Mouse (Mus musculus): ENCODE results near the gene Gpr26.

Gene Gpr26

DNA sequence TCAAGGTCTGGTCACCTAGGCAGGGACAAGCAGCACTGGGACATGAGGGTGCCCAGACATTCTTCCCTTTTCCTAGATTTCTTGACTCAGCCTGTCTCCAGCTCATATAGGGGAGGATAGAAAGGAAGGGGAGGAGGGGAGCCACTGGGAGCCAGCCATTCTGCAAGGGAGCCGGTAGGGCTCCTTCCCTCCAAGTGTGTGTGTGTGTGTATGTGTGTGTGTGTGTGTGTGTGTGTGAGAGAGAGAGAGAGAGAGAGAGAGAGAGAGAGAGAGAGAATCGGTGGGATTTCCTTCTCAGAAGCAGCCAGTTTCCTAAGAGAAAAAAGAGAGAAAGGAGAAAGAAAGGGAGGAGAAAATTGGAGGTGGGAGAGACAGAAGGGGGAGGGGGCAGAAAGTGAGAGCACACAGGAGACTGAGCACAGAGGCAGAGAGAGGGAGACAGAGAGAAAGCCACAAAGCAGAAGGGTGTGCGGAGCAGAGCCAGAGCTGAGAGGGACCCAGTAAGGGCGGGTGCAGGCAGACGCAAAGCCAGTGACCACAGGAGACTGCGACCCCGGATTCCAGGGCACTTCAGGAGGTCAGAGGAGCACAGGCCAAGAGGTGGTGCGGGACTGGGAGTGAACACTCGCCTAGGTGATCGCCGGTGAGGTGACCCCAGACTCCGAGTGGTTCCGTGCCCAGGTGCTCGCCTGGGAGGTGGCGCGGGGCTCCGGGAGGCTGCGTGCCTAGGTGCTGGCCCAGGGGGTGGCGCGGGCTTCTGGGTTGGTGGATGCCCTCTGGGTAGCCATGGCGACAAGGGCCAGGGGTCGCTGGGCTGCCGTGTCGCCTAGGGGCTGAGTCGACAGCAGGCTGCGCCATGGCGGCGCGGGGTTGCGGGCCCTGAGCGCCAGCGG is at the start of gene Gpr26:
Gpr26 (plus strand) TSS at position 438 of the 893 bp plus-strand sequence.
- DNase-seq (ENCODE audit: low spot score in 2 of 2) = peak in 1 of 2 experiments; percentile 58

DNA sequence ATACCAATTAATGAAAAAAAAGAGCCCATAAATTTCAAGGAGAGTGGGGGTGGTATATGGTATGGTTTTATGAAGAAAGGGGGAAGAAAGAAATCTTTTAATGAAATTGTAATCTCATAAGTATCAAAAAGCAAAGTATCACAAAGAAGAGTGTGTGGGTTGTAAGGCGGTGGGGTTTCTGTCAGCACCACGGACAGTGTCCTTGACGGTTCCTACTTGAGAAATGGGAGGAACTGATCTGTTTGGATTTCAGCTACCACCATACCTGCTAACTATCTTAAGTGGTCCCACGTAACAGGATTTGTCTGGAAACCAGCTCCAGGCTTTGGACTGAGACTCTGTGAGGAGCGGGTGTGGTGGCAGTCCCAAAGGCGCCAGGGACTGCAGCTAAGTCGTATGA is 48.9 kb upstream of the Gpr26 start:
- DNase-seq (ENCODE audit: low spot score in 2 of 2) = no peak

DNA sequence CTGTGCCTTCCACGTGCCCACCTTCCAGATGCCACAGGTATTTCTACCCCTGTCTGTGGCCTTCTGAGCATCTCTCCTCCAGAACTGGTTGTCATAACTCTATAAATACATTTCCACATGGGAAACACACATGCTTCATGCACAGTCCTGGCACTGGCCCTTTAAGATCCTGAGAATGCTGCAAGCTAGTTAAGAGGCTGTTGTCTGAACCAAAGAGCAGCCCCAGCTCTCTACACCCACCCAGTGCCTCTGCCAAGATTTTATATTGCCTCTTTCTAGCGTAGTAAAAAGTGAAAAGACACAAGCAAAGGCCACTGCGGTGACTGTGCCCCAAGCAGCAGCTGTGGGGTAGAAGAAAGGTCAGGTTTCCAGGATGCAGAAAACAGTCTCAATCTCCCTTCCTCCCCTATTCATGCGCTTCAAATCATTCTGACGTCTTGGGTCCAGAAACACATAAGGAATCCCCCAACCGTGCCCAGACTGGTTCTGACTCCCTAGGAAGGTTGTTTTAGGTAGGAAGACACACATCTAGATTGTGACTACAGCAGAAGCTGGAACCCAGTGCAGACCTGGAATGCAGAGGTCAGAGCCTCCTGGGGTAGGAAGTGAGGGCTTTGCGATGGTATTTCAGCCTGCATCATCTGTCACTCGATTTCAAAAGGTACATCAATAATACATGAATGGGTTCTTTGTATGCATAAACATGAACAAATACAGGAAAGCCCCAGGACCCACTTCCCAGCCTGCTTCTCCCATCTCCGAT is 38.8 kb upstream of the Gpr26 start:
- DNase-seq (ENCODE audit: low spot score in 2 of 2) = no peak

DNA sequence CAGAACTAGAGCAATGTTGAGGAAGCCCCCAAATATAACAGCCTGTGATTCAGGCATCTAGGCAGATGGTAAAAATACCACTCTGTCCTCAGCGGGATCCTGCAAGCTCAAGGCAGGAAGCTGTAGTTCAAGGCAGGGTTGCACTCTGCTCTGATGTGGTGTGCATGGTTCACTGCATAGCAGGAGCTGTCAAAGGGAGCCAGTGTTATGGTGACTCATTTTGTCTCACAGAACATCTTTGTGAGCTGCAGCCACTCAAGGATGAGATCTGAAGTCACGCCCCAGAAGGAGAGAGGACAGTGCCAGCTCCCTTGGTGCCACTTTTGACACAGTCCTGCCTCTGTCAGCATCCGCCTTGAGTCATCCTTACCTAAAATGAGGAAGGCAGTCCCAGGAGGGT is 28.6 kb upstream of the Gpr26 start:
- DNase-seq (ENCODE audit: low spot score in 2 of 2) = no peak

- no peak for DNase-seq (ENCODE audit: low spot score in 2 of 2)
Measured at GRCm38 (mm10) chr7:131951131-131951530, 15.1 kb upstream of the Gpr26 start.

DNA sequence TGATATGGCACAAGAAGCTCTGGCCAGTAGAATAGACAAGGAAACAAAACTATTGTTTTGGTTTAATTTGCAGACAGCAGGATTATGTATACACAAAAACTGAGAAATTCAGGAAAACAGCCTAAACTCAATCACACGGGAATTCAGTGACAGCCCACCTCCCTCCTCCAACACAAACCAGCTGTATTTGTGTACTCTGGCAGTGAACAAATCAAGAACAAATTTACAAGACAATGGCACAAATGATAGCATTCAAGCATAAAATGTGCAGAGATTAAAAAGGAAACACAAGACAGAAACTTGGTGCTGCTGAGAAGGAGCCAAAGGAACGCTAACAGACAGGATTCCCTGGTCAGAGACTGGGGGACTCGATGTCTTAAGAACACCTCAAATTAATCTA is 12.9 kb upstream of the Gpr26 start:
- no peak for DNase-seq (ENCODE audit: low spot score in 2 of 2)

DNA sequence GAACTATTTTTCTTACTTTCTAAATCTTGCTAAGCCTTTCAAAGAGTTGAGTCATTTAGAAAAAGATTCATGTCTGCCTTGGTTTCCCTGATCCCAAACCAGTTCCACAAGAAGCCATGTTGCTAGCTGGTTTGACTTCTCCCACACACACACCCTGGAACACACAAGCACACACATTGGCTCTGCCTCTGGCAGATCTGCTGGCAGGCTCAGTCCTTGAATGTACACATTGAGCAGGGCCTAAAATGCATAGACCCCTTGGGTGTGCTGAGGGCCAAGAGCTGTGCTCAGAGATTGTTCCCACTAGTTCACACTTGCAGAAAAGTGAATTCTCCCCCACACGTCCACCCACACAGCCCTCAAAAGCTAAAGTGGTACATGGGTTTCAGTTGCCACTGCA is 7.6 kb upstream of the Gpr26 start:
- DNase-seq (ENCODE audit: low spot score in 2 of 2) = no peak

GRCm38 (mm10) chr7:131960551-131960950 is 5.7 kb upstream of the Gpr26 start:
- DNase-seq (ENCODE audit: low spot score in 2 of 2) = no peak

DNA sequence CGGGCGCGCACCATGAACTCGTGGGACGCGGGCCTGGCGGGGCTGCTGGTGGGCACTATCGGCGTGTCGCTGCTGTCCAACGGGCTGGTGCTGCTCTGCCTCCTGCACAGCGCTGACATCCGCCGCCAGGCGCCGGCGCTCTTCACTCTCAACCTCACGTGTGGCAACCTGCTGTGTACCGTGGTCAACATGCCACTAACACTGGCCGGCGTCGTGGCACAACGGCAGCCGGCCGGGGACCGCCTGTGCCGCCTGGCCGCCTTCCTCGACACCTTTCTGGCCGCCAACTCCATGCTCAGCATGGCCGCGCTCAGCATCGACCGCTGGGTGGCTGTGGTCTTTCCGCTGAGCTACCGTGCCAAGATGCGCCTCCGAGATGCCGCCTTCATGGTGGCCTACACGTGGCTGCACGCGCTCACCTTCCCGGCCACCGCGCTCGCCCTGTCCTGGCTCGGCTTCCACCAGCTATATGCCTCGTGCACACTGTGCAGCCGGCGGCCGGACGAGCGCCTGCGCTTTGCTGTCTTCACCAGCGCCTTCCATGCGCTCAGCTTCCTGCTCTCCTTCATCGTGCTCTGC is 745 bp downstream of the Gpr26 start:
- no peak for DNase-seq (ENCODE audit: low spot score in 2 of 2)

GRCm38 (mm10) chr7:131970255-131970654 is 4.0 kb downstream of the Gpr26 start:
- peak in 1 of 2 experiments; percentile 45 for DNase-seq (ENCODE audit: low spot score in 2 of 2)

- DNase-seq (ENCODE audit: low spot score in 2 of 2) = no peak
Measured at GRCm38 (mm10) chr7:131975867-131976266, 9.6 kb downstream of the Gpr26 start.

GRCm38 (mm10) chr7:131978609-131979008 is 12.3 kb downstream of the Gpr26 start:
- no peak for DNase-seq (ENCODE audit: low spot score in 2 of 2)

GRCm38 (mm10) chr7:131989056-131989455 is 22.8 kb downstream of the Gpr26 start:
- no peak for DNase-seq (ENCODE audit: low spot score in 2 of 2)

- no peak for DNase-seq (ENCODE audit: low spot score in 2 of 2)
Measured at GRCm38 (mm10) chr7:131992226-131992625, 26.0 kb downstream of the Gpr26 start.

GRCm38 (mm10) chr7:131992873-131993272 is 26.6 kb downstream of the Gpr26 start:
- DNase-seq (ENCODE audit: low spot score in 2 of 2) = no peak

DNA sequence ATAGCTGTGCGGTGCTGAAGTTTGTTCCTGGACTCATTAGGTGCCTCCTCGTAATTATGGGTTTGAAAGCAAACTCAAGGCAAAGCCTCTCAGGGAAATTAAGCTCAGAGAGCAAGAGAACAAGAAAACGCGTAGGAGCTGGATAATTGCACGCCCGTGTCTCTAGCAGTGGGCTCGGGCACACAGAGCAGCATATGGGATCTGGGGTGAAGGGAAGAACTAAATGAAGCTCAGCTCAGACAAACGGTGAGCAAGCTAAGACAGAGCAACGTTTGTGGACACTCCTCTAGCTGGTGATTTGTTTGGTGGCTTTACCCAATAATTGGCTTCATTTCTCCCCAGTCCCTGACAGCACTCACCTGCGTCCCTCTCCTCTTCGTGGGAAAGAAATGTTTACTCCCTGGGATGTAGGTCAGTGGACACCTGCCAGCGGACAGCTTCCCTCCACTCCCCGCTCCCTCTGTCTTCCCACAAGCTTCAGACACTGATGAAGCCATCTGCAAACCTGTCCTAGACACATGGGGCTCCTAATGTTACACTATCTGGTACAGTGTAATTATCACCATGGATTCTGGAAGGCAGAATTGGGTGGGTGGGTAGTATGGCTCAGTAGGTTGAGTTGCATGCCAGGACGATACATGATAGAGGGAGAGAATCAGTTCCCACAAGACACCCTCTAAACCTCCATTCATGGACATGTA is 39.9 kb downstream of the Gpr26 start:
- DNase-seq (ENCODE audit: low spot score in 2 of 2) = peak; percentile 38 to 40

DNA sequence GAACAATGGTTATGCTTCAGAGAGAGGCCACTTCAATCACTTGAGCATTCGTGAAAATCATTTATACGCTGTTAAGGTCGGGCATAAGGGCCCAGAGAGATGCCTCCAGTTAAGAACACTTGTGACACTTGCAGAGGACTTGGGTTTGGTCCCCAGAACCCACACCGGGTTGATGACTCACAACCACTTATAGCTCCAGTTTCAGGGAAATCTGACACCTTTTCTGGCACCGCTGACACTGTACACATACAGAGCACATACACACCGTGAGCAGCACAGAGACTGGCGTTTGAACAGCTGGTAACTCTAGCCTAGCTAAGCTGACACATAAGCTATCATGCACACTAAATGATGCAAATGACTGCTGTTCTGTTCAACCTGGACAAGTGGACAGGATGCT is 42.7 kb downstream of the Gpr26 start:
- no peak for DNase-seq (ENCODE audit: low spot score in 2 of 2)

DNA sequence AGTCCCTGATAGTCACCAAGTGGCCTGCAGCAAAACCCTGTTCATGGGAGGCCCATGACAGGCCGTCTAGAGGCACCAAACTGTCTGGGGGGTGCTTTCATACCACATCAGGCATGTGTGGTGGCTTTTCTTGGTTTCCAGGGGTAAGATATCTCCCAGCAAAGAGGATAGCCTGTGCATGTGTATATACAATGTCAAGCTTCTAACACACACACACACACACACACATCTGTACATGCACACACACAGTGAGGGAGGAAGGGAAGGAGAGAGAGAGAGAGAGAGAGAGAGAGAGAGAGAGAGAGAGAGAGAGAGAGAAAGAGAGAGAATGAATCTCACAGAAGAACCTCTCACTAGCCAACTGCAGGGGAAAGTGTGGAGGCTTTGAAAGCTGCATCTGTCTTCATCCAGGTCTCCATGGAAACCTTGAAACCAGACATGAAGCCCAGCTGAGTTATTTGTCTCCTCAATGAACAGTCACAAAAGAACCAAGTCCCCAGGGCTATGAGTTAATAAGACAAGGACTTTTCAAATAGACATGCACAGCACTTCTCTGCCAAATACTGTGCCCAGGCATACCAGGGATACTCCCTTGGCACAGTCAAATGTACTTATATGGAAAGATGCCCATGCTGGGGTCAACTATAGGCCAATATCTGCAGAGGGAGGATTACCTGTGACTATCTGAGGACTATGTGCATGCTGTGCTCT is 46.9 kb downstream of the Gpr26 start:
- peak in 1 of 2 experiments; percentile 39 for DNase-seq (ENCODE audit: low spot score in 2 of 2)

GRCm38 (mm10) chr7:132013970-132014369 is 47.7 kb downstream of the Gpr26 start:
- no peak for DNase-seq (ENCODE audit: low spot score in 2 of 2)

- DNase-seq (ENCODE audit: low spot score in 2 of 2) = no peak
Measured at GRCm38 (mm10) chr7:132015193-132015592, 48.9 kb downstream of the Gpr26 start.

- DNase-seq (ENCODE audit: low spot score in 2 of 2) = no peak
Measured at GRCm38 (mm10) chr7:132015933-132016332, 49.7 kb downstream of the Gpr26 start.
